Mouse (Mus musculus): ENCODE results near the gene Nrbf2. TPM values are rescaled to one million over a fixed set of nuclear protein-coding genes. Genes with fewer than 3 reads are reported as not detected.
A peak's percentile ranks its signal among the peaks of the same experiment; 100 is the strongest.

Nrbf2 gene
- polyA plus RNA-seq, 1 experiment, result 8.3 TPM

- no peak for DNase-seq
- 78% methylated on average over 8 of the region's 8 CpGs for WGBS
- Histone ChIP-seq H3K4me1 (ENCODE audit: control insufficient read depth, insufficient read depth, low read length) (no peaks in the 10 kb centered on the region), H3K4me3 (replicated peaks; ENCODE audit: extremely low read depth, low read depth, low read length) (no peak overlapping the region)
- TF ChIP-seq CTCF (IDR thresholded peaks at IDR 0.05; ENCODE audit: insufficient read depth, low read length) (no peak), POLR2A (IDR thresholded peaks at IDR 0.05; ENCODE audit: borderline replicate concordance, extremely low read depth, low read depth, low read length) (no peak)
Observed at GRCm38 (mm10) chr10:67296482-67297152, 11.5 kb upstream of the Nrbf2 start.

GRCm38 (mm10) chr10:67295938-67296466, 10.9 kb upstream of the Nrbf2 start:
- Histone ChIP-seq H3K4me3 (replicated peaks; ENCODE audit: extremely low read depth, low read depth, low read length) (no peak overlapping the region), H3K4me1 (ENCODE audit: control insufficient read depth, insufficient read depth, low read length) (no peaks in the 10 kb centered on the region)
- 64% methylated on average over 7 of the region's 7 CpGs for WGBS
- no peak for TF ChIP-seq CTCF (IDR thresholded peaks at IDR 0.05; ENCODE audit: insufficient read depth, low read length)
- no peak for TF ChIP-seq POLR2A (IDR thresholded peaks at IDR 0.05; ENCODE audit: borderline replicate concordance, extremely low read depth, low read depth, low read length)
- no peak for DNase-seq

DNA sequence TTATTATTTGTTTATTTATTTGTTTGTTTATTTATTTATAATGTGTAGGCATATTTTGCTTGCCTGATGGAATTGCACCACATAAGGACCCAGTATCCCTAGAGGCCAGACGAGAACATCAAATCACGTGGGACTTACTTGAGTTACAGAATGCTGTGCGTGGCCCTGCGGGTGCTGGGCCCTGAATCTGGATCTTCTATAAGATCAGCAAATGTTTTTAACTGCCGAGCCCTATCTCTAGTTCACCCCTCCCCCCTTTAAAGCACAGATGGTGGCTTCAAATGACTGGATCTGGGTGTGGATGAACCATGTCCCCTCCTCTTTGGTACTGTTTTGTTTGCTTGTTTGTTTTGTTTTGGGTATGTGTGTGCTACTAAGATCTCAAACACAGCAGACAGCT, 10.2 kb upstream of the Nrbf2 start:
- 86% methylated on average over 5 of the region's 5 CpGs for WGBS

DNA sequence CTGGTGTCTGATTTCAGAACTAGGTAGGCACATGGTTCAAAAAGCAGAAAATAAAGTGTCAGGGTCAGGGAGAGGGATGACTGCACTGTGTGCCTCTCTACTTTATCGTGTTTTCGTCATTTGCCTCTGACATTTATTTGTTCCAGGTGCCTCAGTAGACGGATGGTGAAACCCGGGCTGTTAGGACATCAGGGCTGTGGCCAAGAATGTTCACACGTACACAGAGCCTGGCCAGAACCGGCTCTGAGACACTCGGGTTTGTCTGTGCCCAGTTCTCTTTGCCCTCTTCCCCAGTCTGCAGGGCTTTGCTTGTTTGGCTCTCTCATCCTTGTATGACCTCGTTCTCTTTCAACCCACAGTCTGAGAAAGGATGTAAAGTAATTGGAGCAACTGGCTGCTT, 6.0 kb upstream of the Nrbf2 start:
- DNase-seq, result no peak
- TF ChIP-seq POLR2A (IDR thresholded peaks at IDR 0.05; ENCODE audit: borderline replicate concordance, extremely low read depth, low read depth, low read length) (no peak), CTCF (IDR thresholded peaks at IDR 0.05; ENCODE audit: insufficient read depth, low read length) (no peak)
- 30% methylated on average over 8 of the region's 8 CpGs for WGBS
- H3K4me1 ChIP-seq (ENCODE audit: control insufficient read depth, insufficient read depth, low read length), result no peaks in the 10 kb centered on the region
- H3K4me3 ChIP-seq (replicated peaks; ENCODE audit: extremely low read depth, low read depth, low read length), result no peak overlapping the region

More for the DNA sequence above, 10.2 kb upstream of the Nrbf2 start:
- Histone ChIP-seq H3K4me3 (replicated peaks; ENCODE audit: extremely low read depth, low read depth, low read length) (no peak overlapping the region), H3K4me1 (ENCODE audit: control insufficient read depth, insufficient read depth, low read length) (no peaks in the 10 kb centered on the region)
- TF ChIP-seq CTCF (IDR thresholded peaks at IDR 0.05; ENCODE audit: insufficient read depth, low read length) (no peak), POLR2A (IDR thresholded peaks at IDR 0.05; ENCODE audit: borderline replicate concordance, extremely low read depth, low read depth, low read length) (no peak)
- DNase-seq, result no peak

DNA sequence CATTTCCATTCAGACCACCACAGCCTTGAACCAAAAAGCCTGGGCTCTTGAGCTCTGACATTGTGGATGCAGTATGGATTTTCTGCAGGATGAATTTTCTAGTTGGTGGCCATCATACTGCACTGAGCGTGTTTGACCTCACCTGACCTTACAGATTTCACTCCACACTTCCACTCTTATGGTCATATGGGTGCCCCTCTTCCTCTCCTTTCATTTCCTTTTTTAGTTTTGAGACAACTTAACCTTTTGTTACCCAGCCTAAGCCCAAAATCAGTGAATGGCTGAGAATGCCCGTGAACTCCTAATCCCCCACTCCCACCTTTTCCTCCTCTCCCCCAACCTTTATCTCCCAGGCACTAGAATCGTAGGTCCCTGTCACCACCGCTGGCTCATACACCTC, 5.5 kb upstream of the Nrbf2 start:
- 70% methylated on average over 4 of the region's 4 CpGs for WGBS
- Histone ChIP-seq H3K4me1 (ENCODE audit: control insufficient read depth, insufficient read depth, low read length) (no peaks in the 10 kb centered on the region), H3K4me3 (replicated peaks; ENCODE audit: extremely low read depth, low read depth, low read length) (no peak overlapping the region)
- TF ChIP-seq CTCF (IDR thresholded peaks at IDR 0.05; ENCODE audit: insufficient read depth, low read length) (no peak), POLR2A (IDR thresholded peaks at IDR 0.05; ENCODE audit: borderline replicate concordance, extremely low read depth, low read depth, low read length) (no peak)
- DNase-seq, result no peak

- Histone ChIP-seq H3K4me1 (ENCODE audit: control insufficient read depth, insufficient read depth, low read length) (peaks cover 6% of the 10 kb centered on the region), H3K4me3 (replicated peaks; ENCODE audit: extremely low read depth, low read depth, low read length) (no peak overlapping the region)
- 27% methylated on average over 3 of the region's 3 CpGs for WGBS
- TF ChIP-seq CTCF (IDR thresholded peaks at IDR 0.05; ENCODE audit: insufficient read depth, low read length) (no peak), POLR2A (IDR thresholded peaks at IDR 0.05; ENCODE audit: borderline replicate concordance, extremely low read depth, low read depth, low read length) (no peak)
- DNase-seq, result peak; percentile 43
Observed at GRCm38 (mm10) chr10:67287877-67288276, 2.8 kb upstream of the Nrbf2 start.

GRCm38 (mm10) chr10:67284761-67285175, 337 bp downstream of the Nrbf2 start:
- Histone ChIP-seq H3K4me3 (replicated peaks; ENCODE audit: extremely low read depth, low read depth, low read length) (peak overlapping the region; percentile 81), H3K4me1 (ENCODE audit: control insufficient read depth, insufficient read depth, low read length) (peaks cover 10% of the 10 kb centered on the region)
- TF ChIP-seq CTCF (IDR thresholded peaks at IDR 0.05; ENCODE audit: insufficient read depth, low read length) (no peak), POLR2A (IDR thresholded peaks at IDR 0.05; ENCODE audit: borderline replicate concordance, extremely low read depth, low read depth, low read length) (no peak)
- peak; percentile 71 for DNase-seq
- under 1% methylated on average over 41 of the region's 41 CpGs for WGBS

DNA sequence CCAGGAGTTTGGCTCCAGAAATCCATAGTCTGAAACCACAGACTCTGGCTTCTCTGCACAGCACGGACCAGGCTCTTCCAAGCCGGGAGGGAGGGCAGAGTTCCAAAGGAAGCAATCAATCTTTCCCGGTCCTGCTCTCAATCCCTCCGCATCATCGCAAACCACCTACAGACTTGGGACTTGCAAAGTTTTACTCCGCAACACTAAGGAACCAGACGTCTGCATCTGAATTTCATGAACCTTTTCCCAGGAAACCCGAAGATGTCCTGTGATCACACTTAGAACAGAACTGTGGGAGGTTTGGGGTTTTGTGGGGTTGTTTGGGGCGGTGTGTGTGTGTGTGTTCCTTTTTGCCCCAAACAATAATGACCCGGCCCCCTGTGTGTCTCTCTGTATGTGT, 794 bp downstream of the Nrbf2 start:
- no peak for TF ChIP-seq CTCF (IDR thresholded peaks at IDR 0.05; ENCODE audit: insufficient read depth, low read length)
- no peak for TF ChIP-seq POLR2A (IDR thresholded peaks at IDR 0.05; ENCODE audit: borderline replicate concordance, extremely low read depth, low read depth, low read length)
- Histone ChIP-seq H3K4me1 (ENCODE audit: control insufficient read depth, insufficient read depth, low read length) (peaks cover 10% of the 10 kb centered on the region), H3K4me3 (replicated peaks; ENCODE audit: extremely low read depth, low read depth, low read length) (peak overlapping the region; percentile 81)
- WGBS, result 2% methylated on average over 10 of the region's 10 CpGs
- DNase-seq, result no peak

GRCm38 (mm10) chr10:67283516-67283915, 1.6 kb downstream of the Nrbf2 start:
- H3K4me3 ChIP-seq (replicated peaks; ENCODE audit: extremely low read depth, low read depth, low read length), result no peak overlapping the region
- 54% methylated on average over 9 of the region's 9 CpGs for WGBS

DNA sequence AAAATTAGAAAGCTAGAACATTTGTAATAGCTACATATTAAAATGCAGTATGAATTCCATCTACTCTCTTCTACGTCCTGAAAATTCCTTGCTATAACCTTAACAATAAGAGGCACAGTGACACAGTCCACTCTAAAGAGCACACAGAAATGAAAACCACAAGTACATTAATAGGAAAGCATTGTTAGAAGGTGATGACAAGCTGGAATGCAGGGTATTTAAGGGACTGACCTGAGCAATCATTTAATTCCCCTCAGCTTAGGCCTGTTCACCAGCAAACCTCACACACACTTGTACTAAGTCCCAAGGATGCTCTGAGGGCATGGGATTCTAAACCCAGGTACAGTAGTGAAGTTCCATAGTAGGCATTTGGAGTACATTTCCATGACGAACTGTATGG, 2.6 kb downstream of the Nrbf2 start:
- WGBS, result 58% methylated on average over 2 of the region's 2 CpGs

More at GRCm38 (mm10) chr10:67283516-67283915, 1.6 kb downstream of the Nrbf2 start:
- peak; percentile 52 for DNase-seq
- H3K4me1 ChIP-seq (ENCODE audit: control insufficient read depth, insufficient read depth, low read length), result peaks cover 10% of the 10 kb centered on the region
- no peak for TF ChIP-seq POLR2A (IDR thresholded peaks at IDR 0.05; ENCODE audit: borderline replicate concordance, extremely low read depth, low read depth, low read length)

More for the DNA sequence above, 2.6 kb downstream of the Nrbf2 start:
- Histone ChIP-seq H3K4me1 (ENCODE audit: control insufficient read depth, insufficient read depth, low read length) (peaks cover 10% of the 10 kb centered on the region), H3K4me3 (replicated peaks; ENCODE audit: extremely low read depth, low read depth, low read length) (no peak overlapping the region)
- TF ChIP-seq CTCF (IDR thresholded peaks at IDR 0.05; ENCODE audit: insufficient read depth, low read length) (no peak), POLR2A (IDR thresholded peaks at IDR 0.05; ENCODE audit: borderline replicate concordance, extremely low read depth, low read depth, low read length) (no peak)
- DNase-seq, result no peak

All from lung, adult 2 months (tissue).